Mouse (Mus musculus) neutrophil, adult 5-6 weeks (primary cell): ENCODE results near the gene Cwc22. TPM values are rescaled to one million over a fixed set of nuclear protein-coding genes. Genes with fewer than 3 reads are reported as not detected.
"Not testable (repeated sequence)": the region's sequence is repeated elsewhere in the genome, so short reads cannot be mapped to it uniquely, and the experiment has no call there.

Experiments used
- ATAC-seq: fragments of 151-379, 151-347 bp; 2 replicates; pipeline ENCODE4 v1.8.0; 2017; ENCODE audit warnings: mild to moderate bottlenecking, moderate TSS enrichment; ENCODE audit not compliant: insufficient number of reproducible peaks, poor library complexity, low FRiP score, severe bottlenecking; ENCODE audit errors: extremely low read depth
- total RNA-seq: library from RNA; stranded (forward); fragments of 200-1000 nt; gene quantifications from 2 replicates; pipeline ENCODE4 v1.2.3, GENCODE M21; 2017

Gene Cwc22
- total RNA-seq, 1 experiment from 2014 or later, result 106 TPM

DNA sequence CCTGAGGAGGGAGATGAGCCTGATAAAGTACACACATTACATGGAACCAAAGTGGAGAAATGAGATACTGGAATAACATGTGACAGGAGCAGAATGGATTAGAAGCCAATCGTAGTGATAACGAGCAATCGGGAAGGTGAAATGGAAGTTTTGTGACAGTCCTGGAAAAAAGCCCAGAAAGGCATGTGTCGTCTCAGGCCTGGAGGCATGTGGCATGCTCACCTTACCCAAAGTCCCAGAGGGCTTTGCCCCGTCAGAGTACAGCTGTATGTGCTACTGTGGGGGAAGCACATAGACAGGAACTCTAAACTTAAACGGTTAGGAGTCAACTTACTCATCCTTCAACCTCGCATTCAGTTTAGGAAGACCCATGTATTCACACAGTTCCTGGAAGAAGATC is 41.2 kb downstream of the Cwc22 start:
- ATAC-seq, result no peak

DNA sequence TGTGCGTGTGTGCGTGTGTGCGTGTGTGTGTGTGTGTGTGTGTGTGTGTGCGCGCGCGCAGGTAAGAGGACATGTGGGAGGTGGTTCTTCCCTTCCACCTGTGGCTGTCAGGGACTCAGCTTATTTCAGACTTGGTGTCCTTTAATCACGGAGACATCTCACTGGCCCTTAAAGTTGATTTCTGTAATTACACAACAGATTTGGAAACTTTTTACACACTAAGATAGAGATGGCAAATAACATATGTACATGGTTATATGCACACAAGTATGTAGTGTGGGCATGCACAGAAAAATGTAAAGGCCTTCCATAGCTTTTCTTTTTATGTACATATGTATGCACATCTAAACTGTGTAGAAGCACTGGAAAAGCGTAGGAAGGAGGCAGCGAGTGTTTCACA is 41.7 kb downstream of the Cwc22 start:
- no peak for ATAC-seq

DNA sequence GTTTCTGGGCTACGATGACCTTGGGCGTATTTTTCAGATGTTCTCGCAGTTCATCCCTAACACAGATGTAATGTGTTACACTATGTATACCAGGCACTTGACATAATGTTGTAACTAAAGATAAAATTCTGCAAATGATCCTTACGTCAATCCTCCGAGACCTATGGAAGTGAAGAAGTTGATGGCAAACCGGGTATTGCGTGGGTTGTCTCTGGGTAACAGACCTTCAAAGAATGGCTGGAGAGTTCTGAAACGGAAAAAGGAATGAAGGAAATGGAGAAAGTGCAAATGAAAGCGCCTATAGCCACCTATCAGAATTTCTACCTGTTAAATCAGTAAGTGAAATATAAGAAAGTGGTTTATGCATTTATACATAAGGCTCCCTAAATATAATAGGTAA is 42.2 kb downstream of the Cwc22 start:
- no peak for ATAC-seq

DNA sequence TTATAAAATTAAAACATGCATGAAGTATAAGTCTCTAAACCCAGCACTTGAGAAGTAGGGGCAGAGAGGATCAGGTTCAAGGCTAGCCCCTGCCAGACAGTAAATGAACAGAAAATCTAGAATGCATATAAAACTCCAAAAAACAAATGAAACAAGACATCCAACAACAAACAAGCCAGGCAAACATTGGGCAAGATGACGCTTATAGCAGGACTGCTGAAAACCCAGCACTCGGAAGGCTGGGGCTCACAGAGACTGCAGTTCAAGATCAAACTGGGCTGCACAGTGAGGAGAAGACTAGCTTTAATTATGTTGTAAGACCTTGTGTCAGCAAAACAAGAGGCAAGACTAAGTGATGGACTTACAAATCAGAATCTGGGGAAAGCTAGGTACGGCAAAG is 43.1 kb downstream of the Cwc22 start:
- ATAC-seq, result no peak

DNA sequence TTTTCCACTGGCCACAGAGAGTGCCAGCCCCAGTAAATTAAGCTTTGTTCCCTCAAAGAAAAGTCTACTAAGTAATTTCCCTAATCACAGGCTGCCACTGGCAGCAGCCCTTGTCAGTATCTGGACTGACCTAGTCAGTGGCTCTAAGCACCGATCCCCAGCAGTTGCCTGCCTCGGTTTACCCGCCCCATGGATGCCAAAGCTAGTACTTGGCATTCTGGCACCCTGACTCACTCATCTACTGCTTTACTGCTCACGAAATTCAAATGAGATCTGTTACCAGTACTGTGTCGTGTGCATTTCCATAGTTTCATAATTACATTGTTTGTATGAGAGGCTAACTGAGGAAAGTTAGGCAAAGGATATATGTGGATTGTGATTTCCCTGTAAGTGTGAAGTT is 44.9 kb downstream of the Cwc22 start:
- no peak for ATAC-seq

DNA sequence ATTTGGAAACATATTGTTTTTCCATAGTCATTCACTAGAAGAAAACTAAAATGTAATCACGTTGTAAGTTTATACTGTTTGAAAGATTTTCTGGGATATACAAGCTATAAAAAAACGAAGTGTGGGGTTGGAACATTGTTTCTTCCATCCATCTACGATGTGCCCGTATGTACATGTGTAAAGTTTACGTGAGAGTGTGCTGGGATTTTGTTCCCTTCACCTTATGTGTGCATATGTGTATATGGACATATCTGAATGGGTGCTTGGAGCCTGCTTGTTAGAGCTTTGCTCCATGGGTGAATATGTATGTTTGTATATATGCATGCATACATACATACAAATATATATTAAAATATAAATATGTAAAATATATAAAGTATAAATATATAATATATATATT is 45.4 kb downstream of the Cwc22 start:
- no peak for ATAC-seq

DNA sequence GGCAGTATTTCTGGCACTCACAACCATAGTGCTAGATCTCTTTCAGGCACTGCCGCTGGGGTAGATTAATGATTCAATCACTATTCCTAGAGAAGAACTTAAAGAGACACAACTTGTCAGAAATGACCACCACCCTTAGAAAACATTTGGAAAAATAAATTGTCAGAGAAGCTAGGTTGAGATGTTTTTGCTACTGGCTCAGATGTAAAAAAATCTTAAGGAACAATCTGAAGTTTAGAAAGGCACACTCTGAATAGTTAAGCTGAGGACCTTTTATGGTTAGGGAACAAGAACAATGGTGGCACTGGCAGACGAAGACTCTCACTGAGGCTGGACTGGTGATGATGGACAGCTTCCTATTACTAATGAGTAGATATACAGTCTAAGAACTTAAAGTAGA is 46.1 kb downstream of the Cwc22 start:
- ATAC-seq, result no peak

DNA sequence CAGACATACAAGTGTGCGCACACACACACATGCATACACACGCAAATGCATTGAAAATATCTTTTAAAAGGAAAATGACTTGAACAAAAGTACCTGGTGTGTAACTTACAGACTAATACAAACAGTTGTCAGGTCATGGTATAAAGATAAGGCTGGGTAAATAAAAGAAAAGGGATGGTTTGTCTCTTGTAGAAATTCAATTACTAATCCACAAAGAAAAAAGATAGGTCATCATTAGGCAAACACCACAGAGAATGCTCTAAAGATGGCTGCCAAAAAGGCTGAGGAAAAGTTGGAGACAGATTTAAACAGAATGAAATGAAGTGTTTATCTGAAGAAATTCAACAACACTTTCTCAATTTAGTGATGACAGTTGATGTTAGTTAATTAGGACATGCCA is 47.7 kb downstream of the Cwc22 start:
- ATAC-seq, result no peak

DNA sequence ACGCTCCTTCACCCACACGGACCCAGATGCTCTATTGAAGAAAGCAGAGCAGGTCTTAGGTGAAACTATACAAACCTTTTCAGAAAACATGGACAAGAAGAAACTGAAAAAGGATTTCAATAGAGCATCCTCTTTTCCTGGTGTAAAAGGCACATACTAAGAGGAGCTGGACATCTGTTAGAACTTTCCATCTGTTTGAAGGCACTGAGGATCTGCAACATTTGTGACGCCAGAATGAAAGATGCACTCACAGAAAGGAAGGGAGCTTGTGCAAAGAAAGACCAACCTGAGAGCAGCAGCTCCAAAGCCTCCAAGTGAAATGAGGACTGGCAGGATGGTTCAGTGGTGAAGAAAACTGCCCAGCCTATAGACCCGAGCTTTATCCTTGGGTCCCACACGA is 48.2 kb downstream of the Cwc22 start:
- no peak for ATAC-seq

DNA sequence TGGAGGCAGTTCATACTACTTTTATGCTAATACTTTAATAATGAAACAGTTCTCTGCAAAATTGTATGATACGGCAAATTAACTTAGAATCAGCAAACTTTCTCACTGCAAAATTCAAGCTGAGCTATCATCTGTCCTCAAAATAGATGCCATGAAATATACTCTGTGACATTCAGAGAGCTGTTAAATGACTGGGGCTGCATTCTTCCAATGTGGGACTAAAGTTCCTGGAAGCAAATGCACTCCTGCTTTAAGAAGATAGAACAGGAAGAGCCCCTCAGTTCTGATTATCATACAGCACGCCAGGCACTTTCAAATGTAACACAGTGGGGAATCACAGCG is 48.6 kb downstream of the Cwc22 start:
- ATAC-seq, result no peak

DNA sequence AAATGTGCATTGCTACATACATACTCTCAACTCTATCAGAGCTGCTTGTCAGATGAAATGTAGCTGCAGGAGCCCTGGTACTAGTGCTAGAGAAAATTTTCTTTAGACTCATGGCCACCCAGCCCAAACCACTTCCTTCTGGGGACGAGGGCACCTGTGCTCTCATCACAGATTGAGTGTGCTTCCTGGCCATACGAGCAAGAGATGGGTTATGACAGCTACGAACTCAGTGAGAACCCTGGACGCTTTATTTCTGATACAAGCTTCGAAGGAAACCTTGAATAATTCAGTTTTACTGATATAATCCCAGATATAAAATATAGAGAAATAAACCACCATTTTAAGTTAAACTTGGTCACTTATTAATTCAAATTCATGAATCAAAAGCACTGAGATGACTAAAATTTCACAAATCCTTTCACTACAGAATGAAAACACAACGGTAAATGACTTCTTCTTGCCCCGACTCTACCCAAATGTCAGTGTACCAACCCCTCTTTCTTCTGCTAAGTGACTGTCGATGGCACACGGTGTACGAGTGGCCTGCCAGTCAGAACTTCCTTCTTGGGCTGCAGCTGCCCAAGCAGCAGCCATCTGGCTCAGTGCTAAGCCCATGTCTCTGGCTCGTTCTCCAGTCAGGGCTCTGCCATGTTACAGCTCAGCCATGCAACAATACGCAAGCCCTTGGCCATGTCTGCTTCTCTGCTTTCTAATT is 49.2 kb downstream of the Cwc22 start:
- no peak for ATAC-seq

DNA sequence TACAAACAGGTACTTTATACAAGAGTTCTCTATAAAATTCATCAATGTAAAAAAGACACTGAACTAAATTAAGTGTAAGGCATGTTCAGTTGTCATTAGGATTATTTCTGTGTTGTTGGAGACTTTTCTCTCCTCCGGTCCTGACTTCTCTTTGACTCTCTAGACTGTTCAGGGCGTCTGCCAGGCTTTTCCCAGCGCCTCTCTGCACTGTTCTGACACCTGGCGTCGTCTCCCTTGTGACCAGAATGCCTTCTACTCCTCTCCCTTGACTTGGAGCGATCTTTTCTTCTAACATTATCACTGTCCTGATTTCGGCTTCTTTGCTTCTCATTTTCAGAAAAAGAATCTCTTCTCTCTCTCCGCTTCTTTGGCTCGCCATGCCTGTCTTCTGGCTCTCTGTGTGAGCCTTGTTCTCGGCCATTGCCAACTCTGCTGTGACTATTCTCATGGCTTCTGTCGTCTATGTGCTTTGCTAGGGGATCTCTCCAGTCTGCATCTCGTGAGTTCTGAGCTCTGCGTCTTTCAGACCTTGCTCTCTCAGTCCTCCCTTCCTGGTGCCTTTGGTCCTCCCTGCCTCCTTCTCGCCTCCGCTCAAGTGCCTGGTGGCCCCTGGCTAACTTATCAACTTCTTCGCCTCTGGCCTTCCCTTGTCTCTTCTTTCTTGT is 50.1 kb downstream of the Cwc22 start:
- not testable (repeated sequence) for ATAC-seq

DNA sequence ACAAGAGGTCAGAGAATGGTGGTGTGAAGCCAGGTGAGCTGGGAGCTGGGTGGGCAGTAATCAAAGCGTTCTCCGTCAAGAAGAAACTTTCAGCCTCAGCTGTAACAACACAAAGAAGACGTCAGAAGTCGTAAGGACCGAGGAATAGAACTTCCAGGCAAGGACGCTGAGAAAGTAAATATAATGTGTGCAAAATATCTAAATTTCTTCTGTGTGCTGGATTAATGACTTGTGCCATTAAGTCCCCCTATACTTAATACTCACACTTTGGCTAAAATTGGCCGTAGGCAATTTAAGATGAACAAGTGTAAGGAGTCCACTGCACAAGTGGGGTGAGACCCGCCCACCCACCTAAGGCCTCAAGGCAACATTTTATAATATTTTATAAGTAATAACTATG is 51.3 kb downstream of the Cwc22 start:
- no peak for ATAC-seq

DNA sequence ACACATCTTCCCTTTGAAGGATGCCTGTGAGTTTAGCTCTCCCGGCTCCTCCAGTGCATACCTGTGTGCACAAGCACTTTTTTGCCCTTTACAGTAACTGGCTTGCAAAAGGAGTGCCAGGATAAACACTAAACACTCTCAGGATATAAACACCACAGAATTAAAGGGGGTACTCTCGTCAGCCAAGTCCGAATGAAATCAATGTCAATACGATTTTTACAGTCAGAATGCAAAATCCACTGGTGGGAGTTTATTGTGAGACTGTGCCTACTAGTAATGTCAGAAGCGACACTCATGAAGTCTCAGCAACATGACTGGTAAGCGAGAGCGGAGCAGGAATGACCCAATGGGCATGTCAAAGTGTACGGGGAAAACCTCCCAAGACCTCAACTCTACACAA is 52.7 kb downstream of the Cwc22 start:
- ATAC-seq, result no peak

DNA sequence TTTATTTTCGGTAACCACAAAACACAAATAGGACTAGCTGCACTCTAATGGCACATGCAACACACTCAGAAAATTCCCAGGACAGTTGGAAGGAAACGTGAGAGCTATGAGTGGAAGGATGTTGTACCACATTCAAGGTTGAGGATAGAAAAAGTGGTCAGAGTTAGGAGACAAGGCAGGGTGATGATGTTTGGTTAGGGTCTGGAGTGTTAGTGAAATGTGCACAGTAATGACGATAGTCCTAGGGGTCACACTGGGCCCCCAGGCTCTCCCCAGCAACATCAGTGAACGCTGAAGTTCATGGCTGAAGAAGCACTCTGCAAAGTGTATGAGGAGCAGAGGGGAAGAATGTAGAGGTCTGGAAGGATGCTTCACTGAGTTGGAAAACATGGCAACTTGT is 53.6 kb downstream of the Cwc22 start:
- ATAC-seq, result no peak

DNA sequence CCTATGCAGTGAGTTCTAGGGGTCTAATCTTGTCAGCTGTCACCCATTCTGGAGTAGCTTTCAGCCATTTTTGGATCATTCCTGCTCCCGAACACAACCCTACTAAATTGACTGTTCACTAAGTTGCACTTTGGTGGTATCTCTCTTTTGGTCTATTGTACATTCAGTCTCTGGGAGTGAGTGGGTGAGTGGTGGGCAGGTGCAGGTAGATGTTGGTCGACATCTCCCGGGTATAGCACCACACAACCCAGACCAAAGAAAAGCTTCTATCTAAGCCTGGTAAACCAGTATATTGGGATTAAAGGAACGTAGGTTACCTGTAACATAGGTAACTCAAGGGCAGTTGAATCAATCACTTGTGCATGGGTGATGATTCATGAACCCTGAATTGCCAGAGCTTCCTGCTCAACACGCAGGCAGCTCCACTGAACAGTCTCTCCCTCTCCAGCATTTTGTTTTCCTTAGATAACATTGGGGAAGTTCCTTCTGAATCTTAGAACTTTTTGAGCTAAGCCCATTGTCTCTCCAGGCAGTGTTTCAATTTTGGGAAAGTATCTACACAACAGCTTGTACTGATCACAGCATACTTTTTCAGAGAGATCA is 55.2 kb downstream of the Cwc22 start:
- ATAC-seq, result no peak

DNA sequence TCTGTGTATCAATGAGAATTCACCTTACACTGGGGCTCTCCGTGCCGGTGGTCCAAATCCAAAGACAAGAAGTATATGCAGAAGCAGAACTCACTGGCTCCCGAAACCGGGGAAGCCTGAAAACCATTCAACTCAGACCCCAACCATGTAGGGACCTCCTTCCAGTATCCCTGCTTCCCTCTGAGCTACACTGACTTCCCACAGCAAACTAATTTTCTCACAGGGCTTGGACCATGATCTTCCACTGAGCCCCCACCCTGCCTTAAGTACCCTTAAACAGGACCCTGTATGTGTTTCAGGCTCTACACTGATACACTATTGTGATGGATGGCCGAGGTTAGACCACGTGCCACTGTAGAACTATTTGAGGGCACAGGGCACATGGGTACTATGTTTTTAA is 56.2 kb downstream of the Cwc22 start:
- no peak for ATAC-seq

DNA sequence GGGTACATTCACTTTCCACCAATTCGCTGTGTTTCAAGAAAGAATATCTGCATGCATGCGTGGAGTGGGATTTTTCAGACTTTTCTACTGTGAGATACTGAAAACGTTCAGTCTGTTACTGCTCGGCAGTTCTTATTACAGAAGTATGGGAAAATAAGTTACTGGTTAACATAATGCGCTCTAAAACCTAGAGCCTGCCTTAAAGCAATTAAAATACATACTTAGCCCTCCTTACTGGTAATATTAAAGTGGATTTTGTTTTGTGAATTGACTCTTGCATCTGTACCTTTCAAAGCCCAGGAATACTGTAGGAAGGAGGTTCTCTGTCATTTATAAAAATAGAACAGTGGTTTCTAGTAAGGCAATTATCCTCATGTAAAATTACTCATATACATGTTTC is 56.8 kb downstream of the Cwc22 start:
- no peak for ATAC-seq

DNA sequence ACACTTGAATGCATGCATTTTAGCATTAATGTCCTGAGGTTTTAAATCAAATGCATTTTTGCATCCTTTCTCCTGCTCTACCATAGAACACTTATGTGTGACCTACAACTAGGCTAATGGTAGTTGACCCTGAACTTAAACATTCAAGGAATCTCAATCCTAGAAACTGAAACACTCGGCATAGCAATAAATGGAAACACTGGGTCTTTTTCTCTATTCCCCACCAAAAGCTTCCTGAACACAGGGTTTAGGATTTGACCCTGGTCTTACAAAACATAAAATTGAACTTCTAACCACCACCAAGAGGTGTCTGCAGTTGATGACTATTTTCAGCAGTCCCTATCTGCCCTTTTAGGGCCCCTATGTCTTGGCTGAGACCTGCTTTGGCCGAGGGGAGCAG is 57.3 kb downstream of the Cwc22 start:
- ATAC-seq, result no peak

DNA sequence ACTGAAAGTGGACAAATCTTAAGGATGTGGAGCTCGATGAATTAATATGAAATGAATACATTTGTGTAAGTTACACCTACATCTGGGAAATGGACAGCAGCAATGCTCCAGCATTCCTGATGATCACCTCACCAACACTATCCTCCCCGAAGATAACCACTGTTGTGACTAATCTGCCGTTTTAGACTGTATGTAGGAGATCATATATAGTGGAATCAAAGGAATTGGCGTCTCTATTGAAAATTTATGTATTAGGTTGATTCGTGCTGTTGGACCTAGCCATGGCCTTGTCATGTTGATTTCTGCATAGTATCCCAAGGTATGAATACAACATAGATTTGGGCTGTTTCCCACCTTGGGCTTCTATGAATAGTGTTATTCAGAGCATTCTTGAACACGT is 58.1 kb downstream of the Cwc22 start:
- no peak for ATAC-seq

DNA sequence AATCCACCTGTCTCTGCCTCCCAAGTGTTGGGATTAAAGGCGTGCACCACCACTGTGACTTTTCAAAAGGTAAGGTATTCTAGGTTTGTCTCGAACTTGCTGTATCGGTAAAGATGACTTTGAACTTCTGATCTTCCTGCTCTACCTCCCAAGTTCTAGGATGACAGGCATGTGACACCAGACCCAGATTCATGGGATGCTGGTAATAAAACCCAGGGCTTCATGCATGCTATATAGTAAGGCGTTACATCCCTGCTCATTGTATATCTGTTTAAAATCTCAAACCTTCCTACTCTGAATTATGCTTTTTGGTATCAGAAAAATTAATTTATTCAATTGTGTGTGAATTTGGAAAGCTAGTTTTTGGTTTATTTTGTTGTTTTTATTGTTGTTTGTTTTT is 59.0 kb downstream of the Cwc22 start:
- no peak for ATAC-seq
